Mouse (Mus musculus) kidney, postnatal 25 days (tissue): ENCODE results near the gene Dcaf15.

Experiments
- DNase-seq, 2 experiments: peaks; one replicate each; pipeline ENCODE4 v3.0.0; 2021; ENCODE audit warnings: mixed read lengths in 2 of 2

Dcaf15 gene

DNA sequence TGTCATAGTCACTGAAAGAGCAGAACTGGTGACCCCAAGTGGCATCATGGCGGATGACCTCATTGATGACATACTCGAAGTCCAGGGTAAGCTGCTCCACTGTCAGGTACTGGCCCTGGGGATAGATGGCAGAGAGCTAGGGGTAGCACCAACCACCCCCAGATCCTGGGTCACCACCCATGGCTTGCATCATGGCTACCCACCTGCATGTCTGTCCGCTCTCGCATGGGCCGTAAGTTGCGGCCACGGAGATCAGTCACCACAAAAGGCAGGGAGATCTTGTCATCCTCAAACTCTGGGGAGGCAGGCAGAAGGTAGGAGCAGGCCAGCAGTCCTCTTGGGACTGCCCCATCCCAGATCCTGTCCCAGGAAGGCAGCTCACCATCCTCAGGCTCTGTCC is 6.2 kb downstream of the Dcaf15 start:
- no peak for DNase-seq

DNA sequence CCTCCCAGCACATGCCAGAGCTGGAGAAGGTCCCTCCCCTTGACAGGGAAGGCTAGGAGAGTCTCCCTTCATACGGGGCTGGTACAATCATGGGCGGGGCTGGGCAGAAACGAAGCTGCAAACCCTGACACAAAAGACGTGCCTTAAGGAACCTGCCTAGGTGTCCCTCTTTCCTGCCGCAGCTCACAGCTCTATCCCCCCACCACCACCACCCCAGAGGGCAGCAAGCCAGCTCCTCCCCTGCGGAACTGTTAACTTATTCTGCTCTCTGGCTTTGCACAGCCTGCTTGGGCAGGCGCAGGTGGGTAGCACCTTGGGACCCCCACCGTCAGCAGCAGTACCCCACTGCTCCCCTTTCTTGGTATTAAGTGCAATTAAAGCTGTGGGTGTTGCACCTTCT is 8.5 kb downstream of the Dcaf15 start:
- peak in 1 of 2 experiments; percentile 26 for DNase-seq

DNA sequence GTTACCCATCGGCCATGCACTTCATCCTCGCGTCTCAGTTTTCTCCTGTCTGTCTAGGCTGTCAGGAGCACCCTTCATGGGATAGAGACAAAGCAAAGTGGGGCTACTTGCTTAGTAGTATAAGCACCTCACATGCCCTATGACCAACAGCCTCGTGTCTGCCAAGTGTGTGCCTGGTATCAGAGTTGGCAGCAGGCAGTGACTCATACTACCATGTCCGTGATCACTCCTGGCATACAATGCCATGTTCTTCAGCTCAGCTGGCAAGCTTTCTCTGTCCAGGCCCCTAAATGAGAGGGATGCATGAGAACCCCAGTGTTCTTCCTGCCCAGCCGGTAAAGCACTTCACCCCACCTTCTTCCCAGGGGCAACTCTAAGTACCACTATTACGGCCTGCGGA is 14.0 kb downstream of the Dcaf15 start:
- DNase-seq = no peak

DNA sequence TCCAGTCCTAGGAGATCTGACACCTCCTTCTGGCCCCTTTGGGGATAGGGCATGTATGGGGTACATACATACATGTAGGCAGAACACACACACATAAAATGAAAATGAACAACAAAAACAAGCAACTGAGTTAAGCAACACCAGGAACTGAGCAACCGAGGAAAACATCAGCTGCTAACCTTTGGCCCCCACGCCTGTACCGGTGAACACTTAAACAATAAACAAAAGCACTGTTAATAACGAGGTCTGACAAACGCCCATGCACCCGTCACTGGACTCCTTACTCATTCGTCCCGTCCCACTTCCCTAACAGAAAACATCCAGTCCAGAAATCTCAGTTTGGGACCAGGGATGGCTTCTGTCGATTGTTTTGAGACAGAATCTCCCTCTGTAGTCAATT is 15.3 kb downstream of the Dcaf15 start:
- no peak for DNase-seq

DNA sequence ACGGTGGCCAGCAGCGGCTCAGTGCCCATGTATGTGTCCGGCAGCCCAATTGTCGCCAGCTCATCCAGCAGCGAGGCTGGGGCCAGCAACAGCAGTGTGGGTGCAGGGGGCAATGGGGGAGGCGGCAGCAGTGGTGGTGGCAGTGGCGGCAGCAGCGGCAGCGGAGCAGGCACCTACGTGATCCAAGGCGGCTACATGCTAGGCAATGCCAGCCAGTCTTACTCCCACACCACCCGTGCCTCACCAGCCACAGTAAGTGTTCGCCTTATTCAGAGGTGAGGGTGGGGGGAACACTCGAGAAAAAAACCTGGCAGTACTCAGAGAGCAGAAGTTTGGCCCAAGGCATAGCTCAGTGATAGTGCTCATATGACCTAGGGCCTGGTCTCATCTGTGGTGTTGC is 16.7 kb downstream of the Dcaf15 start:
- DNase-seq = peak in 1 of 2 experiments; percentile 28

DNA sequence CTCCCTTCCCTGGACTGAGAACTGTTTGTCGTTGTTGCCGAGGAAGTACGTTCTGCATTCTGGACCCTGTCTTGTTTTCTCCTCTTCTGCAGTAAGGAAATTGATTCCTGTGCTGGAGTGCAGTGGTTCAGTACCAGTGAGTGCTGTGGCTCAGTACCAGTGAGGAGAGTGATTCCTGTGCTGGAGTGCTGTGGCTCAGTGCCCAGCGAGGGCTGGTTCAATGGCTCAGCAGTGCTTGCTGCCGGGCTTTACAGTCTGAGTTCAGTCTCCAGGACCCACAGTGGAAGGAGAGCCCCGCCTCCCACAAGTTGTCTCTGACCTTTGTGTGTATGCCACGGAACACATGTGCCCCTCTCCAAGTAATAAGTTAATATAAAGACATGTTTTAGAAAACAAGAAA is 17.4 kb downstream of the Dcaf15 start:
- peak; percentile 53 to 73 for DNase-seq

DNA sequence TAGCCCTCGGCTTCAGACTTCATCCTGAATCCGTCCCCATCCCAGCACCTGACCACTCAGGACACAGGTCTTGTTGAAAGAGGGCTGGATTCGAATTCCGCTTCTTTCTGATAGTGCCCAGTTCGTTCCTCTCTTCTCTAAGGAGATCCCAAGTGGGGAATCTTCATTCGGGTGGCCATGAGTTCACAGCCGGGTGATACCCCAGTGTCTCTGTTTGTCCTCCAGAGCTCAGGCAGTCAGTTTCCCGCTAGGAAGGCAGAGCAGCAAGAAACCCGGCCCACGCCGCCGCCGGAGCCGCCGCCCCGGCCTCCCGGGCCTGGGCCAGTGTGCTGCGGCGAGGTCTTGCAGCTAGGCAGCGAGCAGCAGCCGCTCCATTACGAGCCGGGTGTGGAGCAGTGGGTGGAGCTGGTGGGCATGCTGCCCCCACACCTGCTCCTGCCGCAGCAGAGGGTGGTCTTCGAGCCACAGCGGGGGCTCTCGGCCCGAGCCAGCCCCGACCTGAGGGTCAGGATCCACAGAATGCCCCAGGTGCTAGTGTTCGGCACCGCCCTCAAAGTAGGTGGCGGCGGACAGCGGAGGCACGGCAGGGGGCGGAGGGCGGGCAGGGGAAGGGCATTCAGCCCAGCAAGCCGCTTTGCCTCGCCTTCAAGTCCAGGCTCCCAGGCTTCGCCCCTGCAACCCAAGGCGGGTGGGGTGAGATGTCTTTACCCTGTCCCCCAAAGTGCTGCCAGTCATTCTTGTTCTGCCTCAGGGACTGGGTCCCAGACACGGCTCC is 20.0 kb downstream of the Dcaf15 start:
- DNase-seq = peak; percentile 41 to 72

DNA sequence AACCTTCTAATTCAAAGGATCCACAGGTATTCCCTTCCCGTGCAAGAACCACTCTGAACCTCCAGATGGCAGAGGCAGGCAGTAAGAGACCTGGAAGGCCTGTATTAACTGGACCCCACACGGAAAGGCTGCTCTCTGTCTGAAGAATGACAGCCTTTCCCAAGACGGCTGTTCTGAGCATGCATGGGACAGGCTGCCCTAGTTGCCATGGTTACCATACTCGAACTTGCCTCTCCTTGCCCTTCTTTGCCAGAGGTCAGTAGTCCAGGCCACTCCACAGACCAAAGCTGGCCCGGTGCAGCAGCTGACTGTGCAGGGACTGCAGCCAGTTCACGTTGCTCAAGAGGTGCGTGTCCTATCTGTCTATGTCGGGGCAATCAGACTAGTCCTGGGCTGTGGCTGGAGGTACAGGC is 20.7 kb downstream of the Dcaf15 start:
- DNase-seq = peak; percentile 75 to 95

DNA sequence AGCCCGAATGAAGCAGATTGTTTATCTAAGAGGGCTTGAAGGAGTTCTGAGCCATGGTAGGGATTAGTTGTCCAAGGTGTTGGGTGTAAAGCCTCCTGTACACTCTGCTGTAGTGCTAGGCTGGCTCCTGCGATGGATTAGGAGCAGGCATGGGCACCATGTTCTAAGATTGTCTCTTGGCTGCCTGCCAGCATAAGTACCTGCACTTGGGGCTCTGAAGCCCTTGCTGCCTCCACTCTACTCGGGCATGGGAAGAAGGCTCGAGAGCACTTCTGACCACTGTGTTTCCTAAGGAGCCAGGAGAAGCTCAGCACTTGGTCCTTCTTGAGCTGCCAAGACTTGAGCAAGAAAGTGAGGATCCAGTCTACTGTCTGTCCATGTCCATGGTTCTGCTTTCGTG is 25.4 kb downstream of the Dcaf15 start:
- no peak for DNase-seq

DNA sequence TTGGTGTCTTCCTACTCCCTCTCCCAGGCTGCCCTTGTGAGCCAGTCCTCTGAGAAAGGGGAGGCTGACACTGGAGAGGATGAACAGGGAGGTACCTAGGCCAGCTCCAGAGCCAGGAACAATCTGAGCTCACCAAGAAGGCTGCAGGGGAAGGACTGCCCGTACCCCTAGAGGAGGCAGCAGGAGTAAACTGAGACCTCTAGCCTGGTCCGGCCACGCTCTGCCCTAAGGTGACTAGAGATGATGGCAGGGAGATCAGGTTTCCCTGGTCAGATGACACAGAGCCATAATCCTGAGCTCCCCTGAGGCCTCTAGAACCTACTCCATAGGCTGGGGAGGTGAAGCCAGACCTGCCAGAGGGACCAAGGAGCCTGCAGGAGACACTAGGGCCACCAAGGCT is 27.7 kb downstream of the Dcaf15 start:
- peak in 1 of 2 experiments; percentile 13 for DNase-seq

DNA sequence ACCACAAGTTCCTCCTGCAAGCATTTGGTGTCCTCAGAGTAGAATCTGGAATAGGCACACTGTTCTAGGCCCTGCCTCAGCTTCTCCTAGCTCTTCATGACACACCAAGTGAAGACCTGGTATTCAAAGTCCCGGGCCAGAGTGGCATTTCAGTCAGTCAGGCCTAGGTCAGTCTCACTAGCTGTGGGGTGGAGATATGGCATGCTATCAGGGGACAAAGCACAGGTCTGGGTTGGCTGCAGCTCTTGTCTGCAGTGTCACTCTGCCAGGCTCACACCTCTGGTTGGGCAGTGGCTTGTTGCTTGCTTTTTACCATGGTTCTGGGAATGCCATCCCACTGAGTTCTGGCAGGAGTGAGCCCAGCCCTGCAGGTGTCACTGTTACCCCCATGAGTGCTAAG is 28.2 kb downstream of the Dcaf15 start:
- peak in 1 of 2 experiments; percentile 24 for DNase-seq

DNA sequence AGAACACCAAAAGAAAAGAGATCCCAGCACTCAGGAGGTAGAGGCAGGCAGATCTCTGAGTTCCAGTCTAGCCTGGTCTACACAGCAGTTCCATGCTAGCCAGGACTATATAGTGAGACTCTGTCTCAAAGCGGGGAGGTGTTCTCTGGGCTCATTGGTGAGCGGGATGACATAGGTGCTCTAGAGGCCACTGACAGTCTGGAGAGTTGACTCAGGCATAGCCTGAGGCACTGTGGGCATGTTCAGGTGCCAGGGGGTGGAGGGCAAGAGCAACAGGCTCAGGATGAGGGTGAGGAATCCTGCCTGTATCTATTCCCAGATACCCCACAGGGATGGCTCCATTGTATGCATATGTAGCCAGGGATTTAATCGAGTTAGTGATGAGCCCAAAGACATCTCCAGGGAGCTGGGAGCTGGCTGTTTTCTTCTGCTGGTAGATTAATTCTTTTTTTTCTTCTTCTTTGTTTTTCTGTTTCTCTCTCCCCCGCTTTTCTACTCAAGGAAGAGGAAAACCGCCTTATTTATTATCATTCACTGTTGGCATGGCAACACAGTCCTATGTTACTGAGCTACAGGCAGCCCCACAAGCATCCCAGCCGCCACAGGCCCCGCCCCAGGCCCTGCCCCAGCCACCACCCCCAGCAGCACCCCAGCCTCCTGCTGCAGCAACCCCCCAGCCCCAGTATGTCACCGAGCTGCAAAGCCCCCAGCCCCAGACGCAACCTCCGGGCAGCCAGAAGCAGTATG is 31.2 kb downstream of the Dcaf15 start:
- DNase-seq = no peak

DNA sequence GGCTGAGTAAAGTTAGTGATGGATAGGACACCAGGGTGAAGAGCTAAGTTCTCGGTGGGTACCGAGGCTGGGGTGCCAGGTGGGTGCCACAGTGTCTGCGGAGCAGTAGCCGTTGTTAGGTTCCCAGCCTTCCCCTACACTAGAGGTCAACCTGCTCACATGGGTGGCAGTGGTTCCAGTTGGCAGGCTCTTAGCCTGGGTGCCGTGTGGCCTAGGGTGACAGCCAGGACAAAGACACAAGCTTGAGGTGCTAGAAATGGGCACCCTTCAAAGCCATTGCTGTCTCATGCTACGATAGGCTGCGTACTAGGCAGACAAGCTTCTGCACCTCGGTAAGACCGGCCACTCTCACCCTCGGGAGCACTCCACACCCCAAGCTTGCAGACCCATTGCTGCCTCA is 32.2 kb downstream of the Dcaf15 start:
- DNase-seq = no peak

DNA sequence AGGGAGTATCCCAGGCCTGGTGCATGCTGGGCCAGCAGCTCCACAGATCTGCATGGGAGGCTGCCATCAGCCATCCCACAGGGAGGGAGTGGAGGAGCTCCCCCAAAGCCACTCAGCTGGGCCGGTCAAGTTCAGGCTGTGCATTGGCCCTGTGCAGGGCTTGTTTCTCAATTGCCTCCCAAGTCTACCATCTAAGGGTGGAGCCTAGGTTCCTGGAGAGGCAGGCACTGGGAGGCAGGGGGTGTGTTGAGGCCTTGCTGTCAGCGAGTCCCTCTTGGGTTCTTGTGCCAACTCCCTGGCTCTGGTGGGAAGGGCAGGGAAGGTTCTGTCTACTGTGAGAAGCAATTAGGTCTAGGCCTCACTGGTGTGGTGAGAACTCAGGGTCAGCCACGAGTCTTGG is 32.6 kb downstream of the Dcaf15 start:
- DNase-seq = no peak

DNA sequence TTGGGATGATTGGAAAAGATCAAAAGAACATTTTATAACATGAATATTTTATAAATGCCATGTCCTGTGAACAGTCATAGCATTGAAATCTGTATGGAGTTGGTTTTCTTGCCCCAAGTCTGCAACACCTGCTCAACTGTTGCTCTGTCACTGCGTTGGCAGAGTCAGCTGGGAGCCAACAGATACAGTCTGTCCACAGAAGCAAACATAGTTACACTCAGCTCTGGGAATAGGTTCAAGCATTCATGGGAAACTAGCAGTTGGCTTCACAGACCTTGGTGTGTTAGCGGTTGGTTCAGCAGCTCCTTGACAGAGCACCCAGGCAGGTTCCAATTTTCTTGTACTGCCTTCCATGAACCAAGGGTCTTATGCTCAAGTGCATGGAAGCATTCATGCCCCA is 33.9 kb downstream of the Dcaf15 start:
- no peak for DNase-seq

DNA sequence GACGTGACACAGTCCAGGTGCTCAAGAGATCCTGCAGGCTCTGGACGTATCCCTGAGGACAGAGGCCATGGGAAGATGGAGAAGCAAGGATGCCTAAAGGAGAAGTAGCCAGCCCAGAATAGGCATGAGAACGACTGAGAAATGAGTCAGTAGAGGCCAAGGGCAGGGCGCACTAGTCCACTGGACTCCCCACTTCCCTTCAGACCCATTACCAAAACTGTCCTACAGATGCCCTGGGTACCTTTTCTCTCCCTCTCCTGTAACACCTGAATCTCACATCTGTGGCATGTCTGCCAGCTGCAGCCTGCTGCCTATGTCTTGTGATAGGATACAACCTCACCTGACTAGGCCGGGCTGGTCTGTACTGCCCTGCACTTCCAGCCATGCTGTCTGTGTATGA is 34.3 kb downstream of the Dcaf15 start:
- no peak for DNase-seq

DNA sequence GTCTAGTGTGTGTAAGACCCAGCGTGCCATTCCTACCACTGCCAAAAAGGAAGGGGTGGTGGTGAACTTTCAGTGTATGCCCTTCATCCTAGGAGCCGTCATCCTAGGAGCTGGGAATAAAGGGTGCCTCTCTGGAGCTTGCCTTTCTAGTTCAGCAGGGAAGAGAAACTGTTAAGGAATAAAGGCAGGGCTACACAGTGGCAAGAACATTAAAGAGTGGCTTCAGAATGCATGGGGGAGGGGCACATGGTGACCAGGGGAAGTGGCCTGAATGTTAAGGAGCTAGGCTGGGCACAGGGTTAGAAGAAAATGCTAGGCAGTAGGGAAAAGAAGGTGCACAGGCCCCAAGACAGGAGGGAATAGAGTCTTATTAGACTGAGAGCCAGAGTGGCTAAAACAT is 34.8 kb downstream of the Dcaf15 start:
- DNase-seq = no peak

DNA sequence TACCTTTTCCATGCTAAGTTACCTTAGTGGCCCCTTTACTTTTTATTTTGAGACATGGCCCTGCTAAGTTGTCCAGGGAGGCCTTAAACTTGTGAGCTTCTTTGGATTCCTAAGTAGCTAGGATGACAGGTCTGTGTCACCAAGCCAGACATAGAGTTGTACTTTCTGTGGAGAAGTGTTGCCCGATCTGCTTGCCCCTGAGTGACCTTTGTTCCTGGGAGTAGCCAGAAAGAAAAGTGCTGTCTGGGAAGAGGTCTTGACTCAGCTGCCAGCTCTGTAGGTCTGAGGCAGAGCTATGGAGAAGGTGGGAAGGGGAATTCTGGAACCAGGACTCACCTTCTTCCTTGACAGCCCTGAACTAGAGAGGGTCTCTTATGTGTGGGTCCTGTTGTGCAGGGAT is 35.4 kb downstream of the Dcaf15 start:
- peak; percentile 40 to 65 for DNase-seq

DNA sequence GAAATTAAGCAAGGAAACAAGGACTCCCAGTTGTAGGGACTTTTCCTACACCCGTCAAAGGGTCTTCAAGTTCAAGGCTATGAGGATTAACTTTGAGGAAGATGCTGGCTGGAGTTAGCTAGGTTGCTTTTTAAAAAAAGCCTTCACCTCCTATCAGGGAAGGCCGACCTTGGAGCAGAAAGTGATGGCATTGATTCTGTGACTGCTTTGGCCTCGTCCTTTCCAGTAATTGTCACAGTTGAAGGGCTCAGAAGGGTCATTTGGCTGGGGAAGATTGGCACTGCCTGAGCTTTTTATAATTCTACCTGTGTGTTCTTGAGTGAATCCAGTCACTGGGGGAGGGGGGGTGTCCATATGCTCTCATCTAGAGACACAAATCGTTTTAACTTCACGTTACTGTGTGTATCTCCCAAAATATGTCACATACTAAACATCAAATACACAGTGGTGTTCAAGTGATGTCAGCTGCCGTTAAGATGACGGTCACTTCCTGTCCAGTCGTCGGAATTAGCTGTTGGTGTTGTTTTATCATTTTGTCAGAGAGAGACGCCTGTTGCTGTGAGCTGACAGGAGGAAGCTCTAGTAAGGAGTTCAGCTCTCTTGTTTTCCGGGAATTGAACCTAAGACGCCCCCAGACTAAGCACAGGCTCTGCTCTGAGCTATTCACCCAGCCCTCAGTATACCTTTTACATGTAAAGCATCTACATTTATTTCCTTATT is 36.1 kb downstream of the Dcaf15 start:
- DNase-seq = no peak

DNA sequence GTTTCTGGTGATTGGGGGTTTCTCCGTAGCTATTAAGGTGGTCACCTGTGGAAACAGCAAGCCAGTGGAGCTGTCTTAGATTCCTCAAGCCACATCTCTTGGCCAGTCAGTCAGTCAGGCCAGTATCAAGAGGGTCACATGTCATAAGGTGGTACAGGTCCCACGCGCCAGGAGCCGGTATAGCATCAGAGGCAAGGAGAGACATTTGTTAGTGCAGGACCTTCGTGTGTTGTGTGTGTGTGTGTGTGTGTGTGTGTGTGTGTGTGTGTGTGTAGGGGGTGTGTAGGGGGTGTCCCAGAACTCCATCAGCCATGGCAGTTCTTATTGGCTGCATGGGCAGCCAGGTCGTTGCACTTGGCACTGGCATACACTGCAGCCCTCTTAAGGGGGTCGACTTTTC is 36.7 kb downstream of the Dcaf15 start:
- no peak for DNase-seq

DNA sequence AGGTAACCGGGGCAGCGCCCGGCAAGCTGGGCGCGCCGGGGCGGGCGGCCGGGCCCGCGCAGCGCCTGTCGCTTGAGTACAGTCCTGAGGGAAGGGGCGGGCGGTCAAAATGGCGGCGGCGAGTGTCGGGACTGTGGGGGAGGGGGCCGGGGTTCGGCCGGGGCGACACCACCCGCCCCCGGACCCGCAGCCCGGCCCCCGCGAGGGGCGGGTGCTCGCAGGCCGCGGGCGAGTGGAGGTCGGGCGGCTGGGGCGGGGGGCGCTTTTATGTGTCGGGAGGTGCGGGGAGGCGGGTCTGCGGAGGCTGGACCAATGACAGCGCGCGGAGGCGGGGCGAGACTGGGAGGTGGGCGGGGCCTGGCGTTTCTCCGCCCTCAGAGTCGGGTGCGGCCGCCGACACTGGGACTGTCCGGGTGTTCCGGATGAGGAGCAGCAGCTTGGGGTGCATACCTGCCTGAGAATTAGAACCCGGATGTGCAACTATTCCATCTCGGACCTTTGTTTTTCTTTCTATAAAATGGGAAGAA is 37.5 kb downstream of the Dcaf15 start:
- peak; percentile 97 to 98 for DNase-seq

DNA sequence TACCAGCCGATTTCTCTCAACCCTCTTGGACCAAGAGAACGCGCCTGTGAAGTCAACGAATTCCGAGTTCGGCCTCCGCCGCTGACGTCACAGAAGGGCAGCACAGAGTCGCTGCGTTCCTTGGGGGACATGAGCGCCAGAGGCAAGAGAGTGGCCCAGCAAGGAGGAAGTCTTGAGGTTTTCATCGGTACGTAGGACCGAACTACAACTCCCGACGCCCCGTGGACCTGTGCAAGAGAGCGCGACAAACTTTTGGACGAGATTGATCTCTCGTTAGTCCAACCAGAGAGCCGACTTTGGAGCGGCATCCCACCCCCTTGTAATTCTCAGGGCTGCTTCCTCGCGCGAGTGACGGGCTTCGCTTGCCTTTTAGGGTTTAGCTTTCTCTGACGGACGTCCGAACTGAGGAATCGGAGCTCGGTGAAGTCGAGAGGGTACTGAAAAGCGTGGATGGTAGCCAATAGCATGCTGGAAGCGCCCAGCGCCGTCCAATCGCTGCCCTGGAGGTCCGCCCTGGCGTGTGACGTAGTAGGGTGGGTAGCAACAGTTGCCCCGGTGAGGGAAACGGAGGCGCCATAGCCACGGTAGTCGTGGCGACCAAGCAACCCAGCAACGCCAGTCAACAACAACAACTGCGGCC is 38.2 kb downstream of the Dcaf15 start, which contains the start of gene Rfx1:
Gene Rfx1 (plus strand): TSS at position 544 of the 640 bp plus-strand sequence.
- peak; percentile 100 for DNase-seq
